Mouse (Mus musculus) midbrain, postnatal 0 days (tissue): Measurements from ENCODE around the gene Rcc2. TPM values are rescaled to one million over a fixed set of nuclear protein-coding genes. Genes with fewer than 3 reads are reported as not detected.

ENCODE experiments used
- ATAC-seq: fragments of 200-750 bp; cut with Nextera tagmentation; 2 replicates; pipeline ENCODE4 v1.8.0; 2017; ENCODE audit warnings: moderate number of reproducible peaks, mild to moderate bottlenecking, moderate TSS enrichment, moderate library complexity; ENCODE audit not compliant: low FRiP score
- DNase-seq: peaks from one replicate; pipeline ENCODE4 v3.0.0-alpha.2; 2015; ENCODE audit warnings: low spot score
- H3K27ac ChIP-seq: fragments of 300-500 bp; sonication (generic); 2 replicates; pipeline ENCODE4 v1.5.1; 2014; ENCODE audit warnings: low read depth, mild to moderate bottlenecking, low read length, mixed read lengths
- H3K27me3 ChIP-seq: fragments of 300-500 bp; sonication (generic); 2 replicates; pipeline ENCODE4 v1.6.1; 2014; ENCODE audit warnings: low read length, control low read depth, mixed read lengths; ENCODE audit not compliant: insufficient read depth
- H3K36me3 ChIP-seq: fragments of 300-500 bp; sonication (generic); 2 replicates; pipeline ENCODE4 v1.6.1; 2014; ENCODE audit warnings: low read length, control low read depth, mixed read lengths; ENCODE audit not compliant: insufficient read depth
- H3K4me1 ChIP-seq: fragments of 300-500 bp; sonication (generic); 2 replicates; pipeline ENCODE4 v1.6.1; 2014; ENCODE audit warnings: mild to moderate bottlenecking, control low read depth, antibody characterized with exemption, low read length, mixed read lengths; ENCODE audit not compliant: insufficient read depth
- H3K4me2 ChIP-seq: fragments of 300-500 bp; sonication (generic); 2 replicates; pipeline ENCODE4 v1.6.1; 2014; ENCODE audit warnings: low read depth, mild to moderate bottlenecking, low read length, mixed read lengths; ENCODE audit not compliant: poor library complexity, severe bottlenecking
- H3K4me3 ChIP-seq: fragments of 300-500 bp; sonication (generic); 2 replicates; pipeline ENCODE4 v1.5.1; 2014; ENCODE audit warnings: low read depth, mild to moderate bottlenecking, low read length, moderate library complexity
- H3K9ac ChIP-seq: fragments of 300-500 bp; sonication (generic); replicated peaks from 2 replicates; pipeline ENCODE4 v1.6.1; 2014; ENCODE audit warnings: mild to moderate bottlenecking, low read length, moderate library complexity, mixed read lengths; ENCODE audit not compliant: poor library complexity, severe bottlenecking
- H3K9me3 ChIP-seq: fragments of 300-500 bp; sonication (generic); 2 replicates; pipeline ENCODE4 v1.6.1; 2016; ENCODE audit warnings: low read length, control low read depth
- CTCF ChIP-seq: IDR thresholded peaks from 2 replicates; pipeline ENCODE4 v1.5.1; 2016; ENCODE audit warnings: antibody characterized with exemption, mild to moderate bottlenecking
- WGBS: fragments of 180-500 bp; shearing (Covaris S2); extraction: QIAGEN DNeasy Blood & Tissue Kit; methylation state at CpG from one replicate; pipeline ENCODE4 v1.1.7; 2014; 5-methylcytosine and 5-hydroxymethylcytosine counted together
- polyA plus RNA-seq: library from polyadenylated mRNA; unstranded; fragments of >200 nt; fragmentation: Nextera tagmentation; extraction: Ambion mirVana; gene quantifications from 2 replicates; pipeline ENCODE4 v1.2.1, GENCODE M21; 2015
- total RNA-seq: library from RNA; depleted of rRNA; stranded (reverse); fragments of >200 nt; gene quantifications from 2 replicates; pipeline ENCODE4 v1.2.3, GENCODE M21; 2014; rRNA removed

The Rcc2 gene
- total RNA-seq (40.0 and 51.2 TPM in 2 replicates), polyA plus RNA-seq (11.5 and 13.2 TPM in 2 replicates)

GRCm38 (mm10) chr4:140700269-140701018 lies at the start of gene Rcc2:
TSS of gene Rcc2 (plus strand) at chr4:140700541.
- Histone ChIP-seq H3K27me3 (peaks cover 14% of the 10 kb centered on the region; the same call in 1 of the 2 replicates), H3K36me3 (no peaks in the 10 kb centered on the region), H3K4me3 (peak within 1 kb of the TSS; percentile 88), H3K9me3 (no peaks in the 10 kb centered on the region), H3K4me2 (peak within 1 kb of the TSS; percentile 79), H3K27ac (peak within 1 kb of the TSS; percentile 82), H3K4me1 (peaks cover 6% of the 10 kb centered on the region; the same call in 1 of the 2 replicates), H3K9ac (peak within 1 kb of the TSS; percentile 82)
- WGBS = 9% methylated on average over 20 of the region's 20 CpGs
- no peak for TF ChIP-seq CTCF
- no peak for ATAC-seq
- no peak for DNase-seq

- H3K27me3 ChIP-seq = no peaks in the 10 kb centered on the region
- no peak overlapping the region for H3K9ac ChIP-seq
- H3K4me2 ChIP-seq = no peak overlapping the region
- ATAC-seq = no peak
- no peak overlapping the region for H3K4me3 ChIP-seq
- H3K36me3 ChIP-seq = no peaks in the 10 kb centered on the region
- no peak for DNase-seq
- WGBS = 46% methylated on average over 14 of the region's 14 CpGs
- H3K4me1 ChIP-seq = peaks cover 2% of the 10 kb centered on the region
- TF ChIP-seq CTCF = no peak
- no peak overlapping the region for H3K27ac ChIP-seq
- no peaks in the 10 kb centered on the region for H3K9me3 ChIP-seq
These were observed 46.3 kb upstream of the Rcc2 start for GRCm38 (mm10) chr4:140653835-140654583.

GRCm38 (mm10) chr4:140654798-140655197 lies 45.5 kb upstream of the Rcc2 start:
- Histone ChIP-seq H3K27me3 (no peaks in the 10 kb centered on the region), H3K36me3 (no peaks in the 10 kb centered on the region), H3K4me2 (no peak overlapping the region), H3K4me3 (no peak overlapping the region), H3K9me3 (no peaks in the 10 kb centered on the region), H3K4me1 (no peaks in the 10 kb centered on the region), H3K27ac (no peak overlapping the region), H3K9ac (no peak overlapping the region)
- DNase-seq (no peak), ATAC-seq (no peak)
- TF ChIP-seq CTCF = no peak
- 60% methylated on average over 8 of the region's 8 CpGs for WGBS

GRCm38 (mm10) chr4:140656529-140656928 lies 43.8 kb upstream of the Rcc2 start:
- H3K4me1 ChIP-seq = no peaks in the 10 kb centered on the region
- 66% methylated on average over 8 of the region's 8 CpGs for WGBS
- no peak overlapping the region for H3K4me3 ChIP-seq
- H3K27ac ChIP-seq = no peak overlapping the region
- DNase-seq (no peak), ATAC-seq (no peak)
- H3K4me2 ChIP-seq = no peak overlapping the region
- H3K9ac ChIP-seq = no peak overlapping the region
- no peak for TF ChIP-seq CTCF
- no peaks in the 10 kb centered on the region for H3K27me3 ChIP-seq
- no peaks in the 10 kb centered on the region for H3K9me3 ChIP-seq
- H3K36me3 ChIP-seq = no peaks in the 10 kb centered on the region

GRCm38 (mm10) chr4:140657681-140658575 lies 42.4 kb upstream of the Rcc2 start:
- H3K27ac ChIP-seq = peak overlapping the region; percentile 32; the same call in 1 of the 2 replicates
- H3K36me3 ChIP-seq = no peaks in the 10 kb centered on the region
- no peak overlapping the region for H3K9ac ChIP-seq
- TF ChIP-seq CTCF = no peak
- no peaks in the 10 kb centered on the region for H3K9me3 ChIP-seq
- no peak overlapping the region for H3K4me3 ChIP-seq
- H3K4me2 ChIP-seq = no peak overlapping the region
- no peaks in the 10 kb centered on the region for H3K27me3 ChIP-seq
- peak; percentile 92 for DNase-seq
- no peaks in the 10 kb centered on the region for H3K4me1 ChIP-seq
- peak; percentile 93 for ATAC-seq
- 8% methylated on average over 24 of the region's 24 CpGs for WGBS
